Mouse (Mus musculus) frontal cortex, postnatal 25 days (tissue): Measurements from ENCODE around the gene Spag7.
A peak's percentile ranks its signal among the peaks of the same experiment; 100 is the strongest.

Source experiments
- DNase-seq, 2 experiments: peaks; one replicate each; pipeline ENCODE4 v3.0.0; 2022; ENCODE audit warnings: low spot score in 2 of 2

Gene Spag7

DNA sequence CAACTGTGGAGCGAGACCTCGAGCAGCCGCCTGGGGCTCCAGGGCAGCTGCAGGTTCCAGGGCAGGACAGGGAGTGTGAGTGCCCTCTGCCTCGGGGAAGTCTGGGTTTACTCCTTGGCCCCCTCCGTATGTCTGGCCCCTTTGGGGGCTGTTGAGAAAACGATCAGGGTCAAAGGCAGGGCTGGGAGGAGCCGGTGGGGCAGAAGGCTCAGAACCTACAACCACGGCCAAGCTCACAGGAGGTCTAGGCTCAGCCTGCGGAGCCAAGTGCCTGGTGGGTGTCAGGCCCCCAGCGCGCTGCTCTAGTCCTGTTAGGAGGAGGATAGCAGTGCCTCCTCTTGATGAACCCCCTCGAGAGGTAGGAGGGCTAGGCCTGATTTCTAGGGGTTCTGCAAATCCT is 12.0 kb upstream of the Spag7 start:
- DNase-seq: no peak

DNA sequence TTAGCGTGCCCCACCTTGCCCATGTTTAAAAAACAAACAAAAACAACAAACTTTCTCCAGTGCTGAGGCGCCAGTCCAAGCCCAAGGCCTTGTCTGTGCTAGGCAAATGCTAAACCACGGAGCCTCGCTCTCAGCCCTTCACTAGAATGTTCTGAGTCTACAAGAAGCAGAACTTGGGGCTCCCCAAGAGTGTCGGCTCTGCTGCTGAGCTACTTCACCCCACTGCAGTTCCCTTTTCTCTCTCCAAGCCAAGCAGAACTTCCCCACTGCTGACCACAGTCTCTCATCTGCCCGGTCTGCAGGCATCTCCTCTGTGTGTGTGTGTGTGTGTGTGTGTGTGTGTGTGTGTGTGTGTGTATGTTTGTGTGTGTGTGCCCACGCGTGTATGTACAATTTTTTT is 10.7 kb upstream of the Spag7 start:
- no peak for DNase-seq

DNA sequence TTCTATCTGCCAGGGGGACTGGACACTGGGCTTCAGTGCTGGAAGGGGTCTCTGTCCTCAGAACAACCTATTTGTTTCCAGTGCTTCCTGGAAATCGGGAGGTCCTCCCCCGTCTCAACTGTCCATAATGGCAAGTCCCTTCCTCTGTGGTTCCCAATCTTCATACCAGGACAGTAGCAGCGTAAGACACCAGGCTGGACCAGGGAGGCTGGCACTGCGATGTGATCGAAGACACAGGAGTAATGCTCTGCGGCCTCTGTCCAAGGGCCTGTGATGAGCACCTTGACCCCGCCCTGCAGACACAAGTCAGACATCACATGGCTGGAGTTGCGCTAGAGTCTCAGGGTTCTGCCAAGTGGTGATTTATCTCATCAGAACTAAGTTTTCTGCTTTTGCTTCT is 10.1 kb upstream of the Spag7 start:
- DNase-seq: no peak

DNA sequence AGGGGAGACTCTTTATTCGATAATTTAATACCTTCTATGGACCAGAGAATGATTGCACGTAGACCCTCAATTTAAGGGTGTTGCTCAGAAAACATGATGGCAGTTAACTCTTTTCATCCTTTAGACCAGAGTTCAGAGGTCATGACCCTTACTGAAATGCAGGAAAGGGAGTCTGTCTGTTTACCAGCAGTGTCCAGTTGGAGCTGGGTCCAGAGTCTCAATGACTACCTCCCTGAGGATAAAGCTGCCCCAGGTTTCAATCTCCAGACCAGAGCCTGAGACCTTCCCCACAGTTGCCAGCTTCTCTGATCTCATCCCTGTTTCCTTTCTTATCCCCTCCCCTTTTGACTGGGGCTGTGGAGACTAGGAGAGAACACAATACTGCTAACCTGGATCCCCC is 9.4 kb upstream of the Spag7 start:
- no peak for DNase-seq

DNA sequence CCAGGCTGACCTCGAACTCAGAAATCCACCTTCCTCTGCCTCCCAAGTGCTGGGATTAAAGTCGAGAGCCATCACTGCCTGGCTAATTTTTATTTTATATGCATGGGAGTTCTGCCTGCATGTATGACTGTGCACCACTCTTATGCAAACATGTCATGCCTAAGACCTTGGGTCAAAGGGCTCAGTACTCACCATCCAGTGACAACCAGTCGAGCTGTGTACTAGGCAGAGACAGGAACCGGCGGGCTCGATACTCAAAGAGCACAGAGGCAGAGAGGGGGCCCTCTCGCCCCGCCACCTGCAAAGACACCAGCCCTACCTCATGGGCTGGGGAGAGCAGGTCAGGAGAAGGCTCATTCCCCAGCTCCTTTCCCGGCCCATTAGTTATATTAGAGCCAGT is 8.9 kb upstream of the Spag7 start:
- no peak for DNase-seq

DNA sequence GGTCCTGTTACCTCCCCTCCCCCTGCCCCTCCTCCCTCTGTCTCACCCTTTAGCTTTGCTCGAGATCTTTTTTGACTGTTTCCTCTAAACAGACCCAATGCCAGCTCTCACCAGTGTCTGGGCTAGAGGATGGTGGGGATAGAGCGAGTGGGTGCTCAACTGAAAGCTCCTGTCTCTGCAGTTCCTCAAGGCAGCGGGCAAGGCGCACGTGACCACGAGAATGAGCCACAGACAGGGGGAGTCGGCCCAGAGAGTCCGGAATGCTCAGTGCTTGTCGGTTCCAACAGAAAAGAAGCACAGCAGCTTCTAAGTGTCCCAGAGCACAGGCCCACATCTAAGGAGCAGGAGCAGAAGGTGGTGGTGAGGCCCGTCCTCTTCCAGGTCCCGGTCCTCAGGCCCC is 5.3 kb upstream of the Spag7 start:
- no peak for DNase-seq

DNA sequence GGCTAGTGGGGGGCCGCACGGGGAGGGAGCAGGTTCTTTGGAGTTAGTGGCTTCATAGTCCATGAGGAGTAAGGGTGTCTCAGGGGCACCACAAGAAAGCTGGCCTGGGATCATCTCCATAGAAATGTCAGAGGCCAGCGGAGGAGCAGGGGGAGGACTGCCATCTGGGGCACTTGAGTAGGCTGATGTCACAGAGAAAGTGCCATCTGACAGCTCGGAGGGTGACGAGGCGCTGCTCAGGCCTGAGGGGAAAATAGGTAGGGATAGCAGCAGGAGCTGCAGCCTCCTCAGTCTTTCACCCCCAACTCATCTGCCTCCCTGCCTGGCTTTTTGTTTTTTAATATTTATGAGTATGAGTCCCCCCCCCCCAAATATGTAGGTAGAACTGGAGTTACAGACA is 4.8 kb upstream of the Spag7 start:
- no peak for DNase-seq

DNA sequence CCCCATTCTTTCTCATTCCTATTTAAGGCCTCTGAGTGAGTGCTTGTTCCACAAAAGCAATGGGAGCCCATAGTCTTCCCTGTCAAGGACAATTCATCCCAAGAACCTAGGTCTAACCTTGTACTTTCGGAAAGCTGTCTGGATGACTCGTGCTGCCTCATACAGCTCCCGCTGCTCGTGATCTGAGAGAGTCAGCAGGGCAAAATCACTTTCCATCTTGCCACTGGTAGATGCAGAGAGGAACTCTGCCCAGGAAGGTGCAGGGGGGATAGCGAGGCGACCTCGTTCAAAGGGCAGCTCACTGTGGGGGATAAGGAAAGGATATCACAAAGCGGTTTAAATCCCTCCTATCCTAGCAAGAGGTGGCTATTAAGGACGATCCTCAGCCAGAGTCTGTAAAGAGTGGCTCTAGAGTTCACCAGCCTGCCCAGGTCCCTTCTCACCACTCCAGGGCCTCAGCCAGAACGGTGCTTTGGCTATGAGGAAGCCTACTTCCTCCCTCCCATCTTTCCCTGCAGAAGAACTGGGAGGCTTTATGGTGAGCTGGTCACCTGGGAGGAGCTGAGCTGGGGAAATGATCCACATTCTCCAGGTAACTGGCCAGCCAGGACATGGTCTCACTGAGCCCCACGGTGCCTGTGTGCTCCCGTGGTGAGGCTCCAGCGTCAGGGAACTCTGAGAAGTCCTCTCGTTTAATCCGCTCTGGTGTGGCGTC is 2.3 kb upstream of the Spag7 start:
- DNase-seq: no peak

DNA sequence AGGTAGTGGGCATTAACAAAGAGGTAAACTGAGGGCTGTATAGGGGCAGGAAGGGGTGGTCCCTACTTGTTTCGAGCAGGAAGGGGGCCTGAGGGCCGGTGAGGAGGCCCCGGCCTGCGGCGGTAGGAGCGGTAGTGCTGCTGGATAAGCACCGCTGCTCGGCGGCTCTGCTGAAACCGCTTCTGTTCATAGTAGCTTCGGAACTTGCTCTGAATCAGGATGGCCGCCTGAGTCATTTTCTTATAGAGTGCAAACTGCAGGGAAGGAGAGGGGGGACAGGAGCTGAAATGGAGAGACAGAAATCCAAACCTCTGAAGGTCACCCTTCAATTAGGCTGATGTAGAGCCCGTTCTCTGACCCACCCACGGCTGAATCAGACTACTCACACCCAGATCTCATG is 1.3 kb upstream of the Spag7 start:
- DNase-seq: no peak

DNA sequence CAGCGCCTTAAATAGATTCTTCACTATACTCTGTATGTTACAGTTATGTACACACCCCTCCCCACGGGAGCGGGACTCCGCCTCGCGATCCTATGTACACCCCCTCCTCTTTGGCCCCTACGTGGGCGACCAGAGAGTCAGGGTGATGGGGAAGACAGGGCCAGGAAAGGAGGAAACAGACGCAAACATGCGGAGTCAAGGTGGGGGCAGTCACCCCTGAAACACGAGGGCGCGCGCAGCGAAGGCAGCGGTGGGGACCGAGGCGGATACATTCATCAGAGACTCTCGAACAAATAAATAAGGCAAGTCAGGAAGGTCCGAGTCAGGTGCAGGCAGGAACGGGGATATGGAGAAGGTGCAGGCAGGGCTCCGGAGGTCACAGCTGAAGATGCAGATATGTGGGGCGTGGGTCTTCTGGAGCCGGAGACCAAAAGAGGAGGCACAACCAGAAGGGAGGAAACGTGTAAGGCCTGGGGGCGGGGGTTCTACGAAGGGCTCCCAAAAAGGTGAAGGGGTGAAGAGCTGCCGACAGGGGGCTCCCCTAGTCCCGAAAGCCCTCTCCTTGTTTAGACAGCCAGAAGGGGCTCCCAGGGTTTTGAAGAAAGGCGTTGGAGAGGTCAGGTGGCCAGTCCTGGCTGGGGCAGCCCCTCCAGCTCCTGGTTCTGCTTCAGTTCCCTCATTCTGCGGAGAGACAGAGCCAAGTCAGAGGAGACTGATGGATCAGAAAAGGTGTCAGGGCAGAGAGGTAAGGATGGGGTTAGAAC is 548 bp upstream of the Spag7 start:
- DNase-seq: peak; percentile 53 to 64

DNA sequence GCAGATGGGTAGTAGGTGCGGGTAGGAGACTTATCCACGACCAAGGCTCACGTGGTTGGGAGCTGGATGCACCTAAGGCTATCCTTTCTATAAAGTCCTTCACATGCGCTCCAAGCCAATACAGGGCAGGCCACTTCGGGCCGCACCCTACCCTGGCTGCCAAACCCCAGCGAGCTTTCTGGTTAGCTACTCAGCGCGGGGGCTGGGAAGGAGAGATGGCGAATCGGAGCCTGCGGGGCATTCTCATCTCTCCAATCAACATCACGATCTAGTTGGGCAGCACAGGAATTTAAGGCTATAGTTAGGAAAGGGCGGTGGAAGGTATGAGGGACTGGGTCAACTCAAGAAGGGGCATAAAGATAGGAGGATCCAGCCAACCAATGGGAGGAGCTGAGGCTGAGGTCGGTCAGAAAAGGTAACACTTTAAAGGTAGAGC is 863 bp downstream of the Spag7 start:
- peak in 1 of 2 experiments; percentile 62 for DNase-seq

DNA sequence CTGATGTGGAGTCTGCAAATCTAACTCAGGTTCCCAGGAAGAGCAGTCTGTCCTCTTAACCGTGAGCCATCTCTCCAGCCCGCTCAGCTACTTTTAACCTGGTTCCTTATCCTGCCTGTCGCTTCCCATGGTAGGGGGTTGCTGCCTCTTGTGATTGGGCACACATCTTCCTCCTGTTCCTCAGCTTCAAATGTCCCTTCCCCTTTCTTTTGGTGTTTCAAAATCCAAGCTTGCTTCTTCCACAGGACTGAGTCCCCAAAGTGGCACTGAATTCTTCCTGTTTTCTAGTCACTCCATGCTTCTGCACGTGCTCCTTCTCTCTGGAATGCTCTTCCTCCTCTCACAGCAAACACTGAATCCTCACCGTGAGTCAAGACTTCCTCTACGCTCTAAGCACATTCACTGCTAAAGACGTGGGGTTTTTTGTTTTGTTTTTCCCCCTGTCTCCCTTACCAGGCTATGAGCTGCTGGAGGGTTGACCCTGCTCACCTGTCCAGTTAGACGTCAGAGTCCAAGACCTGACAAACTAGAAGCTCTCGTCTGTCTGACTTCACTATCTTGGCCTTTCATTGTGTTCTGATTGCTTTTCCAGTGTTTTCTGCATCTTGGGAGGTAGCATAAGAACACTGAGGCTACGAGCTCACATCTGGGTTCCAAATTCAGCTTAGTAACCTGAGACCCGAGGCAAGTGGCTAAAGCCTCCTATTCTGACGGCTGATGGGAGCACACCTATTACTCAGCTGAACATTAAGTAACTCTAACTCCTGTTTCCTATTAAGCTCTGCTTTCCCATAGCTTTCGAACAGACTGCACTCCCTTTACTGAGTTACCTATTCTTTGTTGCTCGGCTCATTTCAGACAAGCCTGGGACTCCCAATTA is 1.7 kb downstream of the Spag7 start:
- DNase-seq: no peak

DNA sequence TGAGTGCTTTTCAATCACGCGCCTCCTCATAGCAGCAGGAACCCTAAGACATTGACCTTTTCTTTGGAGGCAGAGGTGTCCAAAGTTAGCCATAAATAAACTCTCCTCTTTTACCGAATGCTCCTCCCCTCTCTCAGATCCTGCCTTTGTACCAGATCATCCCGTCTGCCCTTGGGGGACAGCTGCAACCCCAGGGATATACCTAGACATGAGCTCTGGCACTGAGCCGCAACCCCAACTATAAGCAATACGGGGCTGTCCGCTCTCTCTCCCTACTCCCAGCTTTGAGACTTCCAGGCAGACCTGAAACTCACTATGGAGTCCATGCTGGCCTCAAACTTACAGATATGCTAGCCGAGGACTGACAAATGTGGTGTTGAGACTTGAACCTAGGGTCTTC is 2.5 kb downstream of the Spag7 start:
- no peak for DNase-seq

DNA sequence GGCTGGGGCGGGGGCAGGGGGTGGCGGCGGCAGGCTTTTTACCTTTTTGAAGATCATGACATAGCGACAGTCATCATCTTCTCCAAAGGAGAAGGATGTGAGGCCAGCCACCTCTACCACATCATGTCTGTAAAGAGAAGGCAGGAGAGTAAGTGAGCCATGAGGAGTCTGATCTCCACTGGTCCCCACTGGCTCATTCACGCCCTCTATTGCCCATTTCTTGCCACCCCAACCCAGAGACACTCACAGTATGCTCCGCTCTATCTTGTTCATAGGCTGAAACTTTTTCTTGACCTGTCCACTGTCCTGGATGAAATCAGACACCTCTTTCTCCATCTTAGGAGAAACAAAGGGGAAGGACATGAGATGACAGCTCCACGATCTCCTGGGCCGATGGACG is 4.5 kb downstream of the Spag7 start:
- no peak for DNase-seq

DNA sequence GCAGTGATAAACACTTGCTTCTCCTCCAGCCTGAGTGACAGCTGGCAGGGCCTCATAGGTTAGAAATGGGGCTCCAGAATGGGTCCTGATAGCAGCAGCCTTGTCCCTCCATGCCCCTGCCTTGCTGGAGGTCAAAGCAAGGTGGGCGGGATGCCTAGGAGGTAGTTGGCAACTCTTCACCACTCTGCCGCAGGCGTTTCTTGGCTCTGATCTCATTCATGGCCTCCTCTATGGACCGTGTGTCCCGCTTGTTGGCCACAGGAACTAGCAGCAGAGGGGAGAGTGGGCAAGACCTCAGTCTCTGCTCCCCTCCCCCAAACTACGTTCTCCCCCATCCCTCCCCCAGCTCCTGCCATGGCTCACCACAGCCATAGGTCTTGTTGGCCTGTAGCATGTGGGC is 5.3 kb downstream of the Spag7 start:
- no peak for DNase-seq

DNA sequence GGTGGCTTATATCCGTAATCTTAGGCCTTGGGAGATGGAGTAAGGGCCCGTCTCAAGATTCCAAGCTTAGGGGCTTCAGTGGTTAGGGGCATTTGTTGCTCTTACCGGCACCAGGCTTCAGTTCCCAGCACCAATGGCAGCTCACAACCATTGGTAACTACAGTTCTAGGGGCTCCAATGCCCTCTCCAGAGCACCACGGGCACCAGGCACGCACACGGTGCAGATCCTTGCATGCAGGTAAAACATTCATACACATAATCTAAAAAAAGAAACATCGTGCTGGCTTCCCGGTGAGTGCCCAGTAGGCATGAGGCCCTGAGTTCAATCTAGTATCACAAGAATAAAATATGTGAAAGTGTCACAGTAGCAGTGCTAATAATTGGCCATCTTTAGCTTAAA is 6.1 kb downstream of the Spag7 start:
- no peak for DNase-seq

DNA sequence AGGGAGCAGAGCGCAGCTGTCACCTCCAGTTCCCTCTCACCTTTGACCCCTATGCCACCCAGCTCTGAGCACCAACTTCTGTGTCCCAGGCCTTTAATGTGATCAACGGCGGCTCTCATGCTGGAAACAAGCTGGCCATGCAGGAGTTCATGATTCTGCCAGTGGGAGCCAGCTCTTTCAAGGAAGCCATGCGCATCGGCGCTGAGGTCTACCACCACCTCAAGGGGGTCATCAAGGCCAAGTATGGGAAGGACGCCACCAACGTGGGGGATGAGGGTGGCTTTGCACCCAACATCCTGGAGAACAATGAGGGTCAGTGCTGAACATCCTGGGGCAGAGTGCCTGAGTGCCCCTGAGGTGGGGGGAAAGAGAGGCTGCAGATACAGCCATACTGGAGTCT is 8.6 kb downstream of the Spag7 start:
- no peak for DNase-seq

DNA sequence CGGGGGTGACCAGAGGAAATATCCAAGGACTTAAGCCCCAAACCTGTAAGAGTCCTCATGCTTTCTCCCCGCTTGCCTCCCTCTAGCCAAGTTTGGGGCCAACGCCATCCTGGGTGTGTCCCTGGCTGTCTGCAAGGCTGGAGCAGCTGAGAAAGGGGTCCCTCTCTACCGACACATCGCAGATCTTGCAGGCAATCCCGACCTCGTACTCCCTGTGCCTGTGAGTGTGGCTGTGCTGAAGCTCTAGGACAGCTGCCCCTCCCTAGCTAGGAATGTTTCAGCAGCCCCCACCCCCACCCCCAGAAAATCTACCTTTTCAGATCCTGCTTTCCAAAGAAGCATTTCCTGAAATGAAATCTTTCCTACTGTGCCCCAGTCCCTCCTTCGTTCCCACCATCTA is 10.3 kb downstream of the Spag7 start:
- no peak for DNase-seq

DNA sequence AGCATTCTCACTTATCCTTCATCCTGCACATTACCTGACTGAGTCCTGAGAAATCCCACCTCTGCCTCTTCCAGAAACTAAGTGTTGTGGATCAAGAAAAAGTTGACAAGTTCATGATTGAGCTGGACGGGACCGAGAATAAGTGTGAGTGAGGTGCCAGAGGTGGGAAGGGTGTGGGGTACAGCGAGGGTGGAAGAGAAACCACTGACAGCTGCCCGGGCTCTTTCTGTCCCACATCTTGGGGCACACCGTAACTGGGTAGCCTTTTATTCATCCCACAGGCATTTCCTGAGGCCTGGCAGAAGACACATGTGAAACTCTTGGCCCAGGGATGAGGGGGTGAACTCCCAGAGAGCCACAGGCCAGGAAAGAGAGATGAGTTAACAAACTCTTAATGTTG is 10.7 kb downstream of the Spag7 start:
- no peak for DNase-seq

DNA sequence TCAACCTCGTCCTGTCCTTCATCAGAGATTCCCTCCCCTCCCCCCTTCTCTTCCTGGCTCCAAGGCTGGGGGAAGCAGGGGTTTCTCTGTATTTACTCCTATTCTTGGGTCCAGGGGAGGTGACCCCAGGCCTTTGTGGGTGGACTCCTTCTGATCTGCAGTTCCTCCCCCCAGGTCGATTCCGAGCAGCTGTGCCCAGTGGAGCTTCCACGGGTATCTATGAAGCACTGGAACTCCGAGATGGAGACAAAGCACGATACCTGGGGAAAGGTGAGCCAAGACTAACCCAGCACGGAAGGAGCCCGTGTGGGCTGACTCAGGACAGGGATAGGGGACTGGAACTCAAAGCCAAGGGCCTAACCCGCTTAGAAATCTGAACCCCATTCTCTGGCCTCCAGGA is 11.2 kb downstream of the Spag7 start:
- DNase-seq: no peak

DNA sequence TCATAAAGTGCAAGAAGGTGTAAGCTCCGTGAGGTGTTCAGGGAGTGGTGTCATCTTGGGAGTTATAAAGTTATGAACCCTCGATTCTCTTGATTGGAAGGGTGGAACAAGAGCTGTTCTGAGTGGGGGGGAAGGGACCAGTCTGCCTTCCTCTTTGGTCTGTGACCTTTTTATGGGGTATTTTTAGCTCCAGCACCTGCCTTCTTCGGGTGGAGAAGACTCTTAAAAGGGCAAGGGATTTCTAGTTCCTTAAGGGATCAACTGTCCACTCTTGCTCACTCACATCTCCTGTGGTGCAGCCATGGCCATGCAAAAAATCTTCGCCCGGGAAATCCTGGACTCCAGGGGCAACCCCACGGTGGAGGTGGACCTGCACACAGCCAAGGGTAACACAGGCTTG is 11.6 kb downstream of the Spag7 start:
- DNase-seq: no peak

DNA sequence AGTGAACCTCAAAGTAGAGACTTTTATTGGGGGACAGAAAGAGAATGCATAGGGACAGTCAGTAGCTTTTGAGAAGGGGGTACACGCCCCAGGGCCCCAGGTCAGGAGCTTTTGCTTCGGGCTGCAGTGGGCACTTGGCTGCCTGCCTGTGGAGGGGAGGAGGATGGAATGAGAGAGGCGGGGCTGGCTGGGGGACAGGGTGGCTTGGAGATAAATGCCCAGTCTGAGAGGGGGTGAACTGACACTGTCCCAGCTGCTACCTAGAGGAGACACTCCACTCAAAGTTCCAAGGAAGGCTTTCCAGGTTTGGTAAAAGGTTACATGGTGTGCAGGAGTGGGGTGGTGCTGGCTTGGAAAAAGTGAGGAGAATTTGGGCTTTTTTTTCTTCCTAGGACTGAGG is 12.3 kb downstream of the Spag7 start, which contains the start of gene Eno3:
Eno3 (plus strand) TSS at position 239 of the 400 bp plus-strand sequence.
- no peak for DNase-seq
